Mouse (Mus musculus) spleen, postnatal 14 days (tissue): ENCODE data around the gene Il31.

Experiments
- DNase-seq, 2 experiments: peaks; one replicate each; pipeline ENCODE4 v3.0.0; 2021 to 2022; ENCODE audit warnings: low spot score in 2 of 2

Il31 gene

GRCm38 (mm10) chr5:123473817-123474216 lies 15.5 kb downstream of the Il31 start:
- DNase-seq: no peak

DNA sequence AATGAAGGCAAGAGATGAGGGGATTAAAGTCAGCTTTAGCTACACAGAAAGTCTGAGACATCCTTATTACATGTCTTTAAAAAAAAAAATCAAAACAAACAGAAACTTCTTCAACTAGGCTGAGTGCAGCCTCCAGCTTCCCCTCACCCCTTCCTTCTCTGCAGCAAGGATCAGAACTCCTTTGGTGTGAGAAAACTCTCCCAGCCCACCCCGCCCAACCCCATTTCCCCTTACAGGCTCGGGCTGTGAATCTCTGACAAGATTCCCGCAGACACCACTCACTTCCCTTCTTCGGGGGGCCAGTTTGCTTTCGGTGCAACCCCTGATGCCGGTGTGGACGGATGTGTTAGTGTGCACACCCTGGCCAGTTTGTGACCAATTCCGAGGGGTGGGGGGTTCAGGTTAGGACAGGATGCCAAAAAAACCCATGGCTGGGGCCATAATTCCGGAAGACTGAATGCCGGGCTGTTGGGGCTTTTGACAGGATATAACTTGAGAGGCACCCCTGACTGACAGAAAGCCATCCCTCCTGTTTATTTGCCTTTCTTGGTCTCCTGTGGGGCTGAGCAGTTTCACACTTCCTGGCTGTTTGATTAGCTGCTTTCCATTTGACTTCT lies 18.4 kb downstream of the Il31 start:
- no peak for DNase-seq

- DNase-seq: no peak
These were observed 24.7 kb downstream of the Il31 start for GRCm38 (mm10) chr5:123464638-123465037.

GRCm38 (mm10) chr5:123461420-123461819 lies 27.9 kb downstream of the Il31 start:
- DNase-seq: no peak

DNA sequence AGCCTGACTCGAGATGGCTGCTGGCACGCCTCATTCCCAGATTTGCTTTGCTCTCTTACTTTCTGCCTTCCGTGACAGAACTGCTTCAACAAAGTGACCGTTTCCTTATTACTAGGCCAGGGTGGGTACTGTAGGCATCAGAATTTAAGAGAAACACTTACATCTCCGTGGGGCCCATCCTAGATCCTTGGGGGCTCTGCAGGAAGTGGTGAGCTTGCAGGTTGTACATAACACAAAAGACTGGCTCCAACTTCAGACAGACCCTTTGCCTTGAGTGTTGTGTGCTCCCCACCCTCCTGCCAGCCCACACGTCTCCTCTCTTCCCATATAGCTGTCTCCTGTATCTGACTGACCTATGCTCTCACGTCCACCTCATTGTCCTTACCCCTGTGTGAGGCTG lies 37.4 kb downstream of the Il31 start:
- DNase-seq: no peak

DNA sequence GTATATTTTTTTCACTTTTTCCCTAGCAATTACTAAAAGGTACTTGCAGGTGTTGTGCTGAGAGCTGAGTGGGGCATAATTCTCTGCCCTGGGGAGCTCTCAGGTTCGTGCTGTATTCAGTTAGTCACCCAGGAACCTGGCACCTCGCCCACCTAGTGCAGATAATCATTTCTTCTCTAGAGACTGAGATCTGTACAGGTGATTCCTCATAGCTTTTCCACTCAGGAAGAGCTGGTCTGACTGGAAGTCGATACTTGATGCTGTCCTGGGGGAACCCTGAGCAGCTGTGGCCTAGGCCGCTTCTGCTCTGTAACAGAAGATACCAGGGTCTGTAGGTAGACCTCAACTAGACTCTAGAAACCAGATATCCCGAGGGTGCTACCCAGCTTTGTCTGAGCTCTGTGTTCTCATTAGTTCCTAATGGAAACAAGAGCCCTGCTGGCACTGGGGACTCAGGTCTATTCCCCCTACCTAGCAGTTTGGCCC lies 44.4 kb downstream of the Il31 start:
- no peak for DNase-seq

DNA sequence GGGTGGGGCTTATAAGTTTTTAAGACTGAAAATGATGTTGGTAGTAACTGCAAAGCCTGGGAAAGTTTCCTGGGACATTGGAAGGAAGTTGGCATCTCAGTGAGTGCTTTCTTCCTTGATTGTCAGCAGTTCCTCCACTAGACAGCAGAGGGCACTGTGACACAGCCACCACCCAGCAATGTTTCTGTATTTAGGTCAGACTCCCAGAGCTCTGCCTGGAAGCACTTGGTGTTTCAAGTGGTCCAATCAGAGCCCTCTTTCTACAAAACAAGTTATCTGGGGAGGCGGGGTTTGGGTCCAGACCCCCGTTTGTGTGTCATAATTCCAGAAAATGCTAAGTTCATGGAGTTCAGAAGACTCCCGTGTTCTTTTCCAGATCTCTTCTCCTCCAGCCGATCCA lies 45.2 kb downstream of the Il31 start:
- peak in 1 of 2 experiments; percentile 38 for DNase-seq

DNA sequence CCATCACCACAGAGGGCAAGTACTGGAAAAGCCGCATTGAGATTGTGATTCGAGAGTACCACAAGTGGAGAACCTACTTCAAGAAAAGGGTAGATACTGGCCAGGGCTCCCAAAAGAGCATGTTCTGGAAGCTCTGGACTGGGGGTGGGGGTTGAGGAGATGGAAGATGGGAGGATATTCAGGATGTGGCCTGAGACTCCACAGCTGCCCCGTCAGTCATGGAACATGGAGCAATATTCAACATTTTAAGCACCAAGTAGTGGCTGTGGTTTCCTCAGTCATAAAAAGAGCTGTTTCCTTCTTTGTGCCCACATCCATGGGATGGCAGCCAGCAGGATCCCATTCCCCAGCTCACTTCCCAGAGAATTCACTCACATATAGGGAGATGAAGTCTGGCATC lies 47.0 kb downstream of the Il31 start:
- no peak for DNase-seq

- no peak for DNase-seq
These were observed 48.6 kb downstream of the Il31 start for GRCm38 (mm10) chr5:123440664-123441063.

GRCm38 (mm10) chr5:123439941-123440340 lies 49.3 kb downstream of the Il31 start:
- no peak for DNase-seq

GRCm38 (mm10) chr5:123439312-123439711 lies 50.0 kb downstream of the Il31 start:
- no peak for DNase-seq

DNA sequence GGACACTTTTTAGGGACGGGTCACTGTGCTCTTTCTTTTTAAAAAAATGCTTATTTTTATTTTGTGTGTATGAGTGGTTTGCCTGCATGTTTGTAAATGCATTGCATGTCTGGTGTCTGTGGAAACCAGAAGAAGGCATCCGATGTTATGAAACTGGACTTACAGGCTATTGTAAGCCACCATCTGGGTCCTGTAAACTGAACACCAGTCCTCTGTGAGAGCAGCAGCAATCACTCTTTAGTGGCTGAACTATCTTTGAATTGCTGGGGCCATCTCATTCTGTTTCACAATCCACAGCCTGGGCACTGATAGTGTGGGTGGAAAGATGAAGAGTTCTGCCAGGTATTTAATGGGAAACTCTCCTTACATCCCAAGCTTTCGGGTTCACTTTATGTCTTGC lies 50.9 kb downstream of the Il31 start:
- no peak for DNase-seq

DNA sequence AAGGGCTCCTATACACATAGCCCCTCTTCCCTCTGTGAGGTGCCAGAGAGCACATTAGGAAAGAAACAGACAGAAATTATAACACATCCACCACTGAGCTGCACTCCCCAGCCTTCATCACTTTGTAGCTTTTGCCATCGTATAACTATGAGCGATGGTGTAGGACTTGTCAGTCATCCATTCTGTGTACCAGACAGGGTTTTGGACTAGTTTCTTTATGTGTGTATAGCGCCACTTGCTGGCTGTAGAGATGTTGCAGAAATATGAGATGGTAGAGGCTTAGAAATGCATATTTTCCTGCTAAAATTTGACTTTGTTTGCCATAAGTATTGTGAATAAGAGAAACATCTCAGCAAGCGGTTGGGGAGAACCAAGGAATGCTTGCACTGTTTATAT lies 52.5 kb downstream of the Il31 start:
- DNase-seq: peak in 1 of 2 experiments; percentile 47

DNA sequence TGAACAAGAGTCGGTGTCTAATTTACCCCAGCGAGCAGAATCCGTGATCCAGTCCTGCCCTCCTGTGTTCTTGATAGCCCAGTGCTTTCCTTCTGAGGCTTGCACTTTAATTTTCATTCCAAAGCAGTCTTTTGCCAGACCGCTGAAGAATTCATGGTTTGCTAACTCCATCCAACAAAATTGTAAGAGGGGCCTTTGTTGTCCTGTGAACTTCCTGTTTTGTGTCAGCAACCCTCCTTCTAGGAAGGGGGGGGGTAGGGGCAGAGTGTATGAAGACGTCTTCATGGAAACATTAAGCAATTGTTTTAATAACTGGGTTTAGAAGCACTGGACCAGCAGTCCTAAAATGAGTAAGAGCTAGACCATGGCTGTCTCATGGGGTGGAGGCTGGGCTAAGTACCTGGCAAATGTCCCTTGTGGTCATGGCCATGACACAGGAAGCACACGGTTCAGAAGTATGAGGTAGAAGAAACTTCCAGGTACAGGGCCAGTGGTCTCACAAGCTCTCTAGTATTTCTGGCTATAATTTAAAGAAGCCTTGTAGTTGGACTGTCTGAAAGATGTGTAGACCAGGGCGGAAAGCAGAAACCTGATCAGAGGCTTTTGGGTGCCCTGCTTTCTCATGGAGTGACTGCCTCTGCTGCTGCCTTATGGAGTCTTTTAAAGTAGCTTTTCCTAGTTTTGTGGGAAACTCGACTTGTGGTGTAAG lies 53.1 kb downstream of the Il31 start:
- no peak for DNase-seq

GRCm38 (mm10) chr5:123432305-123432874 lies 56.9 kb downstream of the Il31 start:
- no peak for DNase-seq

DNA sequence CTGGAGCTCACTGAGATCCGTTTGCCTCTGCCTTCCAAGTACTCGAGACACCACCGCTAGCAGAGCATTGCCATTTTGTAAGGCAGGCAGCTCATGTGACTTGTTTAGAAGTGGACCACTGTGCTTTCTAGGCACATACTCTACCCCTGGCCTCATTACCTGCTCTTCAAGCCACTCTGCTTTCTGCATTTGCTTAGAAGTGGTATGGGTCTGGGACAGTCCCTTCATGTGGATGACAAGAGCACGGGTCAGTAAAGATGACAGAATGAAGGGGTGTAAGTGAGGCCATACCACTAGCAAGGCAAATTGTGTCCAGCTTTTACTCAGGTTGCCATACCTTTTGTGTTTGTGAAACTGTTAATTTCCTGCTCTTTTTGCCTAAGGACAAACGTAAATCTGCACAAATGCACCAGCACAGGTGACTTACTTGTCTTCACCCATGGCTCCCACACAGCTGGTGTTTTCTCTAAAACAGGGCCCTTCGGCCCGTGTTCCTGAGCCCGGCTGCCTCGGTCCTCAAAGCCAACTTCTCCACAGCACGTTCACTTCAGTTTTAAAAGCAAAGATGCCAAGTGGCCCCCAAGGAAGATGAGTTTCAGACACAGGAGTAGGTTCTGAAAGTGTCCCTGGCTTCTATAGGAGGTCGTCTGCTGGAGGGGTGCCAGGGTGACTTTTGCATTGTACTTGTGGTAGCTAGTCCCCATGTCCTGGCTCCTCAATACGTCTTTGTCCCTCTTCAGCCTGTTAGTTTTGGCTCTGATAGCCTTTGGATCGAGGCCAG lies 57.6 kb downstream of the Il31 start:
- DNase-seq: no peak
